Mouse (Mus musculus): ENCODE data around the gene Hesx1.

DNA sequence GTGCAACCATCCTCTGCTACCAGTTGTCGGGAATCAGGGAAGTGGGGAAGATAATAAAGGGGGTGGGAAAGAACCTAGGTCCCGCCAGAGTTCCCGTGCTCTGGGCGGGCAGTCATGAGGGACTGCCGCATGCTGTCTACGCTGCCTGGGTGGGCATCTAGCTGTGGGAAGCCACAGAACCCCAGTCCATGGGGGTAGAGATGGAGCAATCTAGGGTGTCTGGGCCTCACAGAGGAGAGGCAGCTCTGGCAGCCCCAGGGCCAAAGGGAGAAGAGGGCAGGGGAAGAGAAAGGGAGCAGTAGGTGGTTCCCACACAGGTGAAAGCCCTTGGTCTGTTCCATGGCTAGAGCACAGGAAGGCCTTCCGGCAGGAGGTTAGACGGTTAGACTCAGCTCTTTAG lies 13.2 kb upstream of the Hesx1 start:
- no peak for TF ChIP-seq CTCF (IDR thresholded peaks at IDR 0.05; ENCODE audit: borderline replicate concordance, control insufficient read depth, extremely low read depth, insufficient read depth, low read length, poor library complexity)
- TF ChIP-seq POLR2A (IDR thresholded peaks at IDR 0.05; ENCODE audit: control insufficient read depth, extremely low read depth, insufficient read depth, low read length, poor library complexity), result no peak

Measured in thymus, adult 2 months (tissue).